Mouse (Mus musculus): ENCODE measurements around the gene Sult2b1.

DNA sequence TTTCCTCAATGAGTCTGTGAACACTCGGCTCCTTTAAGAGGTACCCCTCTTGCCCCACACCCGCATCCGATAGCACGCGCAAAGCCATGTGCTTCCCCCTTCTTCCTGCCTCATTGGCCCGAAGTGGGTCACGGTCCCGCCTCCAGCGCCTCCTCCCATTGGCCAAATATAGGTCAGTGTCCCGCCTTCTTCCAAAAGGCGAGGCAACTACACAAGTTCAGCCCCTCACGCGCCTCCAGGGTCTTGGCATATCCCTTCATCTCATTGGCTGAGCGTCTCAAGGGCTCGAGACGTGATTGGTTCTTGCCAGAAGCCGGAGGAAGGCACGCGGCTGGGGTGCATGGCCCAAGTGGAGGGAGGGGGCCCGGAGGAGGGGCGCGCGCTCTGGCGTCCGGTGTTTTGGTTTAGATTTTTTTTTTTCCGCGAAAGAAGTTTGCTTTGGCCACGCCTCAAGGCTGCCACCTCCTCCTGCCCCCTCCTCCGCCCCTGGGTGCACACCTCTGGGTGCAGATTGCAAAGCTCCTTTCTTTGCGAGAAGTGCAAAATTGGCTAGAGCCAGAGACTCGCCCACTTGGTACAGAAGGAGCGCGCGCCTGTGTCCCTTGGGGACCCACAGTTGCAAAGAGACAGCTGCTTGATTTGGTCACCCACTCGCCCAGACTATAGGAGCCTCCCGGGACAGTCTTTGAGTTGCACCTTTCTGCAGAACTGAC is 79.6 kb downstream of the Sult2b1 start, which contains the start of gene Dbp:
- TF ChIP-seq CTCF (conservative IDR thresholded peaks at IDR 0.05; ENCODE audit: low read length) (no peak), POU5F1 (IDR thresholded peaks at IDR 0.05; ENCODE audit: borderline replicate concordance, low read length) (no peak), NANOG (IDR thresholded peaks at IDR 0.05; ENCODE audit: borderline replicate concordance, low read length) (no peak)

All from E14TG2a.4 (cell line).